ENCODE assay signal across 8 mouse cellular contexts in genomic region chrX:20688615-20689014, GRCm38 (mm10). TPM values are rescaled to one million over a fixed set of nuclear protein-coding genes. Genes with fewer than 3 reads are reported as not detected.
A peak's percentile ranks its signal among the peaks of the same experiment; 100 is the strongest.
DNase-seq lines count a peak whose midpoint lies in the region; ATAC-seq and TF ChIP-seq lines count a peak whose summit lies in the region.

No protein-coding gene starts in this region.

- DNase-seq in adrenal gland, adult 18-20 months (ENCODE audit: low spot score in 2 of 2) = peak; percentile 33 to 41
- DNase-seq in gastrocnemius, adult 8-10 months (ENCODE audit: low spot score in 2 of 2) = peak; percentile 34 to 51
- peak; percentile 68 for DNase-seq in induced T-regulatory cell, adult 2 months (ENCODE audit: low read depth)
- peak; percentile 11 to 57 for DNase-seq in left cerebral cortex, adult 8-10 months (ENCODE audit: low spot score in 2 of 2)
- DNase-seq in right cerebral cortex, postnatal 25 days = peak; percentile 23

- no peak for TF ChIP-seq CTCF in cortical plate, adult 2 months (IDR thresholded peaks at IDR 0.05; ENCODE audit: extremely low read depth, insufficient read depth, low read length)

- peak; percentile 31 for ATAC-seq in megakaryocyte, adult 5-6 weeks (ENCODE audit: poor library complexity, severe bottlenecking)
- ATAC-seq in activated CD4-positive, CD25-positive, alpha-beta regulatory T cell, adult 4 months = no peak

- peak overlapping the region; percentile 72 for H3K4me3 ChIP-seq in cortical plate, adult 2 months (ENCODE audit: insufficient read depth, low read length)

- H3K4me1 ChIP-seq in cortical plate, adult 2 months (ENCODE audit: control insufficient read depth, insufficient read depth, low read length) = no peaks in the 10 kb centered on the region; the same call in 1 of the 2 replicates

- no peak for TF ChIP-seq POLR2A in cortical plate, adult 2 months (IDR thresholded peaks at IDR 0.05; ENCODE audit: extremely low read depth, insufficient read depth, low read length)

- H3K27ac ChIP-seq in cortical plate, adult 2 months (ENCODE audit: insufficient read depth, low read length) = peak overlapping the region; percentile 94

RNA-seq across cellular contexts. Expression of gene Cdk16, which starts 0.9 kb away (rescaled TPM):
- total RNA-seq in adrenal gland, adult 18-20 months (2021) = 100 to 1,000 TPM; 154 to 171 TPM
- polyA plus RNA-seq in cortical plate, adult 2 months (2012; rRNA removed) = 477 and 489 TPM in 2 replicates
- total RNA-seq in gastrocnemius, adult 8-10 months (2022) = 100 to 1,000 TPM; 105 to 130 (median 120) TPM
- 100 to 1,000 TPM; 227 to 241 (median 232) TPM for total RNA-seq in left cerebral cortex, adult 8-10 months (2022)
- total RNA-seq in megakaryocyte, adult 5-6 weeks (2015) = 41.2 and 53.5 TPM in 2 replicates
- total RNA-seq in megakaryocyte, adult 5-6 weeks (2017) = 21.7 and 22.9 TPM in 2 replicates
- polyA plus RNA-seq in activated CD4-positive, CD25-positive, alpha-beta regulatory T cell, adult 4 months (2017; shearing (Covaris generic)) = 1 to 10 TPM; 6.7 to 8.4 TPM

RNA-seq across cellular contexts. Expression of gene Usp11, which starts 15.1 kb away (rescaled TPM):
- 10 to 100 TPM; 26.7 to 30.0 TPM for total RNA-seq in adrenal gland, adult 18-20 months (2021)
- 95.7 and 99.6 TPM in 2 replicates for polyA plus RNA-seq in cortical plate, adult 2 months (2012; rRNA removed)
- total RNA-seq in gastrocnemius, adult 8-10 months (2022) = 1 to 10 TPM; 1.7 to 2.3 (median 2.1) TPM
- 100 to 1,000 TPM; 115 to 130 (median 124) TPM for total RNA-seq in left cerebral cortex, adult 8-10 months (2022)
- 5.5 and 5.8 TPM in 2 replicates for total RNA-seq in megakaryocyte, adult 5-6 weeks (2015)
- 5.1 and 5.2 TPM in 2 replicates for total RNA-seq in megakaryocyte, adult 5-6 weeks (2017)
- polyA plus RNA-seq in activated CD4-positive, CD25-positive, alpha-beta regulatory T cell, adult 4 months (2017; shearing (Covaris generic)) = 1 to 10 TPM; 6.1 to 6.6 TPM

RNA-seq across cellular contexts. Expression of gene Uba1, which starts 30.5 kb away (rescaled TPM):
- 100 to 1,000 TPM; 372 to 497 TPM for total RNA-seq in adrenal gland, adult 18-20 months (2021)
- 254 and 256 TPM in 2 replicates for polyA plus RNA-seq in cortical plate, adult 2 months (2012; rRNA removed)
- 100 to 1,000 TPM; 143 to 161 (median 149) TPM for total RNA-seq in gastrocnemius, adult 8-10 months (2022)
- 100 to 1,000 TPM; 334 to 390 (median 365) TPM for total RNA-seq in left cerebral cortex, adult 8-10 months (2022)
- total RNA-seq in megakaryocyte, adult 5-6 weeks (2015) = 116 and 133 TPM in 2 replicates
- 142 and 148 TPM in 2 replicates for total RNA-seq in megakaryocyte, adult 5-6 weeks (2017)
- 100 to 1,000 TPM; 118 to 150 TPM for polyA plus RNA-seq in activated CD4-positive, CD25-positive, alpha-beta regulatory T cell, adult 4 months (2017; shearing (Covaris generic))

Comparison
In these comparisons a context has a peak if more than half of its experiments do, and no peak if none do; other contexts are left out.
1. RNA of gene Usp11, which starts 15.1 kb away (total RNA-seq): 115 to 130 TPM in left cerebral cortex, adult 8-10 months and 26.7 to 30.0 TPM in adrenal gland, adult 18-20 months; 5.1 to 5.8 TPM in megakaryocyte, adult 5-6 weeks and 1.7 to 2.3 TPM in gastrocnemius, adult 8-10 months; every median in the first group is over 4 times any median in the second.
2. Peak in every context shown above with its lines, with median percentiles within 50 percentile points of each other: DNase-seq.